Mouse (Mus musculus) intestine, embryonic 14.5 days (tissue): ENCODE data around the gene Fam71b. TPM values are rescaled to one million over a fixed set of nuclear protein-coding genes. Genes with fewer than 3 reads are reported as not detected.

Experiments
- ATAC-seq: fragments of 200-750 bp; cut with Nextera tagmentation; replicated peaks from 2 replicates; pipeline ENCODE4 v1.8.0; 2017; ENCODE audit warnings: low read depth, moderate number of reproducible peaks, moderate TSS enrichment, moderate library complexity; ENCODE audit not compliant: low FRiP score, low TSS enrichment
- DNase-seq: peaks from one replicate; pipeline ENCODE4 v3.0.0-alpha.2; 2018; ENCODE audit warnings: low spot score
- H3K27ac ChIP-seq: fragments of 300-500 bp; sonication (generic); 2 replicates; pipeline ENCODE4 v1.5.1; 2014; ENCODE audit warnings: low read depth, mild to moderate bottlenecking, control low read depth
- H3K27me3 ChIP-seq: fragments of 300-500 bp; sonication (generic); replicated peaks from 2 replicates; pipeline ENCODE4 v1.6.1; 2014; ENCODE audit warnings: low read length, control low read depth; ENCODE audit not compliant: control insufficient read depth, insufficient read depth
- H3K36me3 ChIP-seq: fragments of 300-500 bp; sonication (generic); 2 replicates; pipeline ENCODE4 v1.6.1; 2014; ENCODE audit warnings: low read length, control low read depth; ENCODE audit not compliant: control insufficient read depth, insufficient read depth
- H3K4me1 ChIP-seq: fragments of 300-500 bp; sonication (generic); replicated peaks from 2 replicates; pipeline ENCODE4 v1.6.1; 2014; ENCODE audit warnings: low read length, control low read depth, mixed read lengths; ENCODE audit not compliant: control insufficient read depth, insufficient read depth
- H3K4me2 ChIP-seq: fragments of 300-500 bp; sonication (generic); 2 replicates; pipeline ENCODE4 v1.6.1; 2014; ENCODE audit warnings: low read length
- H3K4me3 ChIP-seq: fragments of 300-500 bp; sonication (generic); 2 replicates; pipeline ENCODE4 v1.5.1; 2014; ENCODE audit warnings: low read depth, low read length, control low read depth, mixed read lengths
- H3K9ac ChIP-seq: fragments of 300-500 bp; sonication (generic); 2 replicates; pipeline ENCODE4 v1.6.1; 2014; ENCODE audit warnings: mild to moderate bottlenecking, low read length
- H3K9me3 ChIP-seq: fragments of 300-500 bp; sonication (generic); 2 replicates; pipeline ENCODE4 v1.6.1; 2016; ENCODE audit warnings: low read length, control low read depth; ENCODE audit not compliant: control insufficient read depth
- WGBS: fragments of 180-500 bp; shearing (Covaris S2); extraction: QIAGEN DNeasy Blood & Tissue Kit; methylation state at CpG from one replicate; pipeline ENCODE4 v1.1.7; 2014; 5-methylcytosine and 5-hydroxymethylcytosine counted together
- polyA plus RNA-seq: library from polyadenylated mRNA; unstranded; fragments of >200 nt; fragmentation: Nextera tagmentation; extraction: Ambion mirVana; gene quantifications from 2 replicates; pipeline ENCODE4 v1.2.1, GENCODE M21; 2014

Fam71b gene
- not detected in 2 replicates for polyA plus RNA-seq

- DNase-seq (no peak), ATAC-seq (no peak)
- no peak within 1 kb of the TSS for H3K4me2 ChIP-seq
- no peak within 1 kb of the TSS for H3K27ac ChIP-seq
- H3K4me3 ChIP-seq: no peak within 1 kb of the TSS
- H3K27me3 ChIP-seq: no peaks in the 10 kb centered on the region
- H3K9me3 ChIP-seq: no peaks in the 10 kb centered on the region
- H3K36me3 ChIP-seq: no peaks in the 10 kb centered on the region
- H3K9ac ChIP-seq: no peak within 1 kb of the TSS
- 74% methylated on average over 13 of the region's 13 CpGs for WGBS
- no peaks in the 10 kb centered on the region for H3K4me1 ChIP-seq
These were observed at the start of gene Fam71b for GRCm38 (mm10) chr11:46396167-46396859. Gene Fam71b, plus strand, starts transcription at chr11:46396559.

DNA sequence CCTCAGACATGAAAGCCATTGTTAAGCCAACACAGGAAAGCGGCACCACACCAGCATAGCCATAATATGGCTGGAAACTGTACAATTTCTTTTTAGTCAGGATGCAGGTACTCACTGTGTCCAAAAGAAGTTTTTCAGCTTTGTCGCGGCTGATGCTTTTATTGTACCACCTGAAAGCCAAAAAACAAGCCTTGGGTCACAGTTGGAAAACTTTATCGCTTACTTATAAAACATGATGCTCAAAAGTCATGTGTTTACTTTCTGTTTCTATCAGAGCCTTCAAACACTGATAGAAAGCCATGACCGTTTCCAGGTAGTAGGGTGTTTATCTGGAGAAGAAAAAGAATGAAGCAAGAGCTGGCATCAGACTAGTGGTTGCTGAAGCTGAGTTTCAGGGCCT lies 48.6 kb upstream of the Fam71b start:
- Histone ChIP-seq H3K27ac (no peak overlapping the region), H3K27me3 (no peaks in the 10 kb centered on the region), H3K4me3 (no peak overlapping the region), H3K9ac (no peak overlapping the region), H3K36me3 (no peaks in the 10 kb centered on the region), H3K4me2 (no peak overlapping the region), H3K4me1 (0 out of 2 replicates have a peak, but pooled peaks cover 5% of the 10 kb centered on the region), H3K9me3 (no peaks in the 10 kb centered on the region)
- WGBS: 80% methylated on average over 5 of the region's 5 CpGs
- DNase-seq (no peak), ATAC-seq (no peak)

GRCm38 (mm10) chr11:46348416-46348815 lies 47.9 kb upstream of the Fam71b start:
- no peak overlapping the region for H3K4me2 ChIP-seq
- no peak overlapping the region for H3K9ac ChIP-seq
- H3K36me3 ChIP-seq: no peaks in the 10 kb centered on the region
- DNase-seq (no peak), ATAC-seq (no peak)
- 0 out of 2 replicates have a peak, but pooled peaks cover 5% of the 10 kb centered on the region for H3K4me1 ChIP-seq
- no peaks in the 10 kb centered on the region for H3K27me3 ChIP-seq
- H3K27ac ChIP-seq: no peak overlapping the region
- H3K4me3 ChIP-seq: no peak overlapping the region
- WGBS: 80% methylated on average over 3 of the region's 3 CpGs
- H3K9me3 ChIP-seq: no peaks in the 10 kb centered on the region

DNA sequence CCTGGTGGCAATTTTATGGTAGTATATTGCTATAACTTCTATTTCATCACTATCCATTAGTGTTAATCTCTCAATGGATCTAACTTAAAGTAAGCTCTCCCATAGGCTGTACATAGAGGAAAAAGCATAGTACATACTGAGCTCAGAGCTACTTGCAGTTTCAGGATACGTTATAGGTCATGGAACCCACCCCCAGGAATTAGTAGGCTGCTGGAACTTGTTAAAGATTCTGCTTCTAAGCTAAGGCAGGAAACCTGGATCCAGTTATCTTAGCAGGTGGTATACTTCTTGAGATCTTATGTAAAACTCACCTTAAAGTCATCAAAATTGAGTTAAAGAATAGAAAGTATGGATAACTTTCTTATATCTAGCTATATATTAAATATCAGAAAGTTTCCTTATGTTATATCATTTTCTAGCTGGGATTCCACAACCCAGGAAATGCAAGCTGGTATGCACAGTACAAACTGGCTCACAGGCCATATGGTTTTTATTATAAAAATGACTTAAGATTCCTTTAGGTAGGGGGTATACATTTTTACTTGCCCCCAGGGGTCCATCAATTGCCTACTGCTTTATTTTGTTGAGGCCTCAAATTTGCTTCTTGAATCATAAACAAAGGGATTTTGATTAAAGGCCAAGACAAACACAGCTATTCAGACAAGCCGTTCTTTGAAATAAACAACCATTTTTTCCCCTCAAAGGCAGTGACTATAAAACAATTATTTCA lies 46.5 kb upstream of the Fam71b start:
- H3K9me3 ChIP-seq: no peaks in the 10 kb centered on the region
- H3K4me2 ChIP-seq: no peak overlapping the region
- H3K4me1 ChIP-seq: no peaks in the 10 kb centered on the region
- no peak for DNase-seq
- WGBS: 33% methylated on average over 2 of the region's 2 CpGs
- H3K36me3 ChIP-seq: no peaks in the 10 kb centered on the region
- no peak overlapping the region for H3K4me3 ChIP-seq
- no peak overlapping the region for H3K9ac ChIP-seq
- H3K27ac ChIP-seq: no peak overlapping the region
- ATAC-seq: no peak
- H3K27me3 ChIP-seq: no peaks in the 10 kb centered on the region

- H3K4me3 ChIP-seq: no peak overlapping the region
- no peaks in the 10 kb centered on the region for H3K27me3 ChIP-seq
- H3K4me1 ChIP-seq: no peaks in the 10 kb centered on the region
- 67% methylated on average over 1 of the region's 1 CpGs for WGBS
- no peaks in the 10 kb centered on the region for H3K9me3 ChIP-seq
- no peak overlapping the region for H3K4me2 ChIP-seq
- ATAC-seq (no peak), DNase-seq (no peak)
- H3K9ac ChIP-seq: no peak overlapping the region
- no peak overlapping the region for H3K27ac ChIP-seq
- H3K36me3 ChIP-seq: no peaks in the 10 kb centered on the region
These were observed 38.0 kb upstream of the Fam71b start for GRCm38 (mm10) chr11:46358369-46358768.

DNA sequence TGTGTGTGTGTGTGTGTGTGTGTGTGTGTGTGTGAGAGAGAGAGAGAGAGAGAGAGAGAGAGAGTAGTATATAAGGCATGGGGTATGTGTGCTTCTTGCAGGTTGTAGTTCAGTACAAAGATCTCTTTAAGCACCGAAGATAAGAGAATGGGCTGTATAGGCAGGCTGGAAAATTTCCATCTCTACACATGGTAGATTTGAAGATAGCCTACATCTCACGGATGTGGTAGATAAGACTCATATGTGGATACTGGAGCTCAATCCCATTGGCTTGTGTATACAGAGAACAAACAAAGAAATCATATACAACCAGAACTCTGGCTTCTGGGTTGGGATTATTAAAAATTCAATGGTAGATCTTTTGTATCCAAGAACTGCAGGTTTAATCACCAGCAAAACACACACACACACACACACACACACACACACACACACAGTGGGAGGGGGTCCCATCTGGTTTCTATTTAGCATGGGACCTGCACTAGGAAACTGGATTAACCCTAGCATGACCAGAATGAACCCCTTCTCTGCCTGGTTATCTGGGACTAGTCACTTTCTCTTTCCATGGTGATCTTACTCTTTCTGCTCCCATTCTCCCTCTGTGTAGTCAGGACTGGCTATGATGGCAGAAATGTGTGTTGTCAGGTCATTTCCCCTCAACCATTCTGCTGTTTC lies 35.2 kb upstream of the Fam71b start:
- no peak overlapping the region for H3K4me3 ChIP-seq
- no peak overlapping the region for H3K4me2 ChIP-seq
- H3K27me3 ChIP-seq: no peaks in the 10 kb centered on the region
- 0 out of 2 replicates have a peak, but pooled peaks cover 2% of the 10 kb centered on the region for H3K4me1 ChIP-seq
- 66% methylated on average over 2 of the region's 2 CpGs for WGBS
- ATAC-seq (no peak), DNase-seq (no peak)
- H3K9me3 ChIP-seq: no peaks in the 10 kb centered on the region
- no peak overlapping the region for H3K9ac ChIP-seq
- H3K36me3 ChIP-seq: no peaks in the 10 kb centered on the region
- H3K27ac ChIP-seq: no peak overlapping the region

DNA sequence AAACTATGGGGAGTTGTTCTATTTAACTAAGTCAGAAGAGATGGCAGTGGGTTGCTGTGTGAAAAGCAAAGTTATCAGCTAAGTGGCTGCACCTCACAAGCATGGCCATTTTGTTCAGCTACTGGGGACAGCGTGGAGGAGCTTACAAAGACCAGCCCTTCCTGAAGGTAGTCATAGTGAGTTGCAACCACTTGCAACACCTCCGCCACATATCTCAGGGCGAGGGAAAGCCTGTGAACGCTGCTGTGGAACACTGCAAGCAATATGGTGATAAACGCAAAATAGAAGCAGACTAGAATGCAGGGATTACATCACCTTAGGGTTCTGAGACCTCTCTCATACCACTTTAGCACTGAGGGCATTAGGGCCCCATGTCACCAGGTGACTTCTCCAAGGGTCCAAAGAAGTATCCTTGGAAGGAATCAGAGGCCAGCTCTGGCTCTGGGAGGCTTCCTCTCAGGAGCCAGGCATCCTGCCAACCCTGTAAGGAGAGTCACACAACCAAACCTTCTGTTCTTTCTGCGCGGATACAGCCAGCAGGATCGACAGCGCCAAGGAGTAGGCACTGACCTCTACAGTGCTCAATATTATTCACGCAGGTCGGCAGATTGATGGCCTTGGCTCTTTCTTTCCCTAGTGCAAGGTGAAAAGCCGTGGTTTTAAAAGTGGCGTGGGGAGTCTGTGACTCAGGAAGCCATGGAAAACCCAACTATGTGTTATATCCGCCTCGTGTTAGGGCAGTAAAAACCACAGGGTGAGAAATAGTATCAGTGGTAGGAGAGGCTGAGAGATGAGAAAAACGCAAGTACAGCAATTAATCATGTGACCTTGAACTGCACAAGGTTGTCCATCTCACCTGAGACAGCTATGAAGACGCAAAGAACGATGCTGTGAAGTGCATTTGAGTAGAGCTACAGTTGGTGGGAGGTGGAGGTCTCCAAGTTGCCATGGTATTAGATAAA lies 34.0 kb upstream of the Fam71b start:
- Histone ChIP-seq H3K4me2 (no peak overlapping the region), H3K27ac (no peak overlapping the region), H3K36me3 (no peaks in the 10 kb centered on the region), H3K4me3 (no peak overlapping the region), H3K27me3 (no peaks in the 10 kb centered on the region), H3K9ac (no peak overlapping the region), H3K9me3 (no peaks in the 10 kb centered on the region), H3K4me1 (0 out of 2 replicates have a peak, but pooled peaks cover 2% of the 10 kb centered on the region)
- DNase-seq: no peak
- WGBS: 80% methylated on average over 18 of the region's 18 CpGs
- ATAC-seq: no peak

DNA sequence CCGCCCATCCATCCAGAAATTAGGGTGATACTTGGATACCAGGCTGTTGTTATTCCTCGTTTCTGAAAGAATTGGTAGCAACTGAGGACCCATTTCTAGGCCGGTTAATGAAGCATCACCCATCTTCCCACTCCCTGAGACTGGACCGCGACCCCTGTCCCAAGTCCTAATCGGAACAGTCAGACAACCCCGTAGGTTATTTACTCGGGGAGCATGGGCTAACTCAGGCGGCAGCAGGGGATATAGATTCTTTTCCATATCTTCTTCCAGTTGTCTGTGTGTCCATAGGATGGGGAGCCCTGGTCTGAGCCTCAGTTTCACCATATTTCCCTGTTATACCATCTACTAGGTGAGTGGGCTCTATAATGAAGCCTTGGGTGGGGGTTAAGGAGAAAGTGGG lies 32.5 kb upstream of the Fam71b start:
- no peak overlapping the region for H3K4me2 ChIP-seq
- WGBS: 94% methylated on average over 9 of the region's 9 CpGs
- H3K9ac ChIP-seq: no peak overlapping the region
- 0 out of 2 replicates have a peak, but pooled peaks cover 2% of the 10 kb centered on the region for H3K4me1 ChIP-seq
- no peak overlapping the region for H3K4me3 ChIP-seq
- ATAC-seq (no peak), DNase-seq (no peak)
- H3K9me3 ChIP-seq: no peaks in the 10 kb centered on the region
- H3K27ac ChIP-seq: no peak overlapping the region
- no peaks in the 10 kb centered on the region for H3K36me3 ChIP-seq
- no peaks in the 10 kb centered on the region for H3K27me3 ChIP-seq
